In genomic region chr4:150933503-150933902, GRCm38 (mm10) we compare ENCODE assay signal across 35 mouse cellular contexts. TPM values are rescaled to one million over a fixed set of nuclear protein-coding genes. Genes with fewer than 3 reads are reported as not detected.
"Had no signal": no experiment of that assay in that cellular context is flagged by ENCODE, and none has a peak within 500 bp of the region (broad histone marks: within the 10 kb centered on the region; RNA-seq: fewer than 3 reads in every experiment).

No protein-coding gene starts in this region.

- H3K9me3 ChIP-seq: limb, embryonic 10.5 days; limb, embryonic 12.5 days; limb, embryonic 13.5 days; limb, embryonic 15.5 days; liver, embryonic 12.5 days; liver, embryonic 13.5 days; liver, embryonic 15.5 days; lung, embryonic 15.5 days; megakaryocyte, embryonic 14.5 days; midbrain, embryonic 10.5 days; midbrain, embryonic 12.5 days; midbrain, embryonic 13.5 days; midbrain, embryonic 15.5 days; neural tube, embryonic 12.5 days; neural tube, embryonic 13.5 days had no signal

- H3K4me1 ChIP-seq: limb, embryonic 10.5 days; limb, embryonic 12.5 days; limb, embryonic 13.5 days; limb, embryonic 15.5 days; liver, embryonic 12.5 days; liver, embryonic 13.5 days; liver, embryonic 15.5 days; lung, embryonic 15.5 days; midbrain, embryonic 10.5 days; midbrain, embryonic 13.5 days; midbrain, embryonic 15.5 days; neural tube, embryonic 12.5 days; neural tube, embryonic 13.5 days had no signal

- H3K36me3 ChIP-seq: limb, embryonic 10.5 days; limb, embryonic 12.5 days; limb, embryonic 13.5 days; limb, embryonic 15.5 days; liver, embryonic 12.5 days; liver, embryonic 13.5 days; liver, embryonic 15.5 days; lung, embryonic 15.5 days; midbrain, embryonic 10.5 days; midbrain, embryonic 12.5 days; midbrain, embryonic 13.5 days; midbrain, embryonic 15.5 days; neural tube, embryonic 12.5 days; neural tube, embryonic 13.5 days had no signal

- H3K9ac ChIP-seq: limb, embryonic 12.5 days; limb, embryonic 13.5 days; limb, embryonic 15.5 days; liver, embryonic 12.5 days; liver, embryonic 13.5 days; liver, embryonic 14.5 days; liver, embryonic 15.5 days; liver, postnatal 0 days; lung, embryonic 14.5 days; lung, embryonic 15.5 days; midbrain, embryonic 12.5 days; midbrain, embryonic 13.5 days; midbrain, embryonic 15.5 days; neural tube, embryonic 12.5 days; neural tube, embryonic 13.5 days had no signal

- H3K4me2 ChIP-seq: limb, embryonic 12.5 days; limb, embryonic 13.5 days; limb, embryonic 15.5 days; liver, embryonic 11.5 days; liver, embryonic 12.5 days; liver, embryonic 13.5 days; liver, embryonic 15.5 days; lung, embryonic 14.5 days; lung, embryonic 15.5 days; midbrain, embryonic 11.5 days; midbrain, embryonic 12.5 days; midbrain, embryonic 13.5 days; midbrain, embryonic 15.5 days; neural tube, embryonic 12.5 days; neural tube, embryonic 13.5 days had no signal

- H3K4me3 ChIP-seq: limb, embryonic 10.5 days; limb, embryonic 12.5 days; limb, embryonic 13.5 days; limb, embryonic 15.5 days; liver, embryonic 12.5 days; liver, embryonic 13.5 days; liver, embryonic 15.5 days; lung, embryonic 15.5 days; megakaryocyte, embryonic 14.5 days; midbrain, embryonic 10.5 days; midbrain, embryonic 12.5 days; midbrain, embryonic 13.5 days; midbrain, embryonic 15.5 days; myocyte; neural tube, embryonic 12.5 days; neural tube, embryonic 13.5 days had no signal

- H3K27ac ChIP-seq: limb, embryonic 10.5 days; limb, embryonic 12.5 days; limb, embryonic 13.5 days; limb, embryonic 15.5 days; liver, embryonic 12.5 days; liver, embryonic 13.5 days; liver, embryonic 14.5 days; liver, embryonic 15.5 days; lung, embryonic 15.5 days; macrophage; midbrain, embryonic 10.5 days; midbrain, embryonic 12.5 days; midbrain, embryonic 13.5 days; midbrain, embryonic 15.5 days; neural tube, embryonic 12.5 days; neural tube, embryonic 13.5 days had no signal

- ATAC-seq: liver, embryonic 12.5 days; liver, postnatal 0 days; lung, postnatal 0 days; midbrain, embryonic 13.5 days; midbrain, embryonic 15.5 days; midbrain, embryonic 16.5 days had no signal

- DNase-seq: left cerebral cortex, postnatal 4 days; liver; liver, embryonic 13.5 days; liver, postnatal 0 days; lung, adult 18-20 months; lung, adult 2 months; lung, embryonic 14.5 days; lung, postnatal 10 days; lung, postnatal 14 days; lung, postnatal 36 days; lung, postnatal 4 days; midbrain, embryonic 14.5 days had no signal

- H3K27me3 ChIP-seq: limb, embryonic 13.5 days; limb, embryonic 15.5 days; midbrain, embryonic 13.5 days; midbrain, embryonic 15.5 days; neural tube, embryonic 12.5 days; neural tube, embryonic 13.5 days had no signal

RNA-seq across cellular contexts. Expression of gene Tnfrsf9, which starts 19.1 kb away (rescaled TPM):
- total RNA-seq: megakaryocyte progenitor cell, adult 5-6 weeks; midbrain, postnatal 0 days had no signal
